Mouse (Mus musculus) adrenal gland, postnatal 4 days (tissue): ENCODE results near the gene Rhox8. TPM values are rescaled to one million over a fixed set of nuclear protein-coding genes. Genes with fewer than 3 reads are reported as not detected.
"Not testable (repeated sequence)": the region's sequence is repeated elsewhere in the genome, so short reads cannot be mapped to it uniquely, and the experiment has no call there.

ENCODE experiments used
- DNase-seq, 2 experiments: peaks; one replicate each; pipeline ENCODE4 v3.0.0; 2021 to 2022; ENCODE audit warnings: low spot score in 2 of 2, mixed read lengths in 2 of 2
- long read RNA-seq, 2 experiments: library from polyadenylated mRNA; stranded (forward); transcript quantifications; one replicate each; pipeline ENCODE4 v2.0.0; 2021
- total RNA-seq, 2 experiments: library from RNA; stranded (reverse); gene quantifications; 2 replicates each; pipeline ENCODE4 v1.2.3; 2021

The Rhox8 gene
- total RNA-seq, result not detected
- long read RNA-seq, experiment 1, result 0 reads
- long read RNA-seq, experiment 2, result 0 reads

DNA sequence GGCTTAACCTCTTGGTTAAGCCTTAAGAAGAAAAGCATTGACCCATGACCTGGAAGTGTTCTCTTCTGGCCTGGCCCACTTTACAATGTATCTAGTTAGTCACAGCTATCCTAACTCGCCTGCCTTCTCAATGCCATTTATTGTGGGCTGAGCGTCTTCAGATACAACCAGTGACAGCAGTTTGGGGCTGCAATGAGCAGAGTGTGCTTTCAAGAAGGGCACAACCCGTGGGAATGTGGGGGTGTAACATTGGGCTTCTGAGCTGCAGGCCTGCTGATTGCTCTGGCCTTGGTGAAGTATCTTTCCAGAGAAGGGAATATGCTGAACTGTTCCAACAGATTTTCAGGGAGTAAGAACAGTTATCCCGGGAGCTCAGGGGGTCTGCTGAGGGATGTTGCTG is at the start of gene Rhox8:
TSS of gene Rhox8 (minus strand) at position 101 of the 400 bp plus-strand sequence.
- DNase-seq, result no peak

DNA sequence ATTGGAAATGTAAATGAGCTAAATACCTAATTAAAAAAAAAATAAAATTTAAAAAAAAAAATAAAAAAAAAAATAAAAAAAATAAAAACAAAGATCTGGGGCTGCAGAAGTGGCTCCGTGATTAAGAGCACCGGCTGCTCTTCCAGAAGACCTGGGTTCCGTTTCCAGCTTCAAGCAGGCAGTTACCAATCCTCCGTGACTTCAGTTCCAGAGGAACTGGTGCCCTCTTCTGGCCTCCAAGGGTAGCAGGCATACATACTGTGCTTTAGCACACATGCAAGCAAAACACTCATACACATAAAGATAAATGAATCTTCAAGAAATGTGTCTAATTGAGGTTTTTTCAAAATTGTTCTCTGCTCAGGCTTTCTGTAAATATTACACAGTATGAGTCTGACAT is 37.6 kb upstream of the Rhox8 start:
- DNase-seq, result no peak

- no peak for DNase-seq
Observed at GRCm38 (mm10) chrX:37908581-37908980, 29.8 kb upstream of the Rhox8 start.

GRCm38 (mm10) chrX:37903727-37904126 is 25.0 kb upstream of the Rhox8 start:
- DNase-seq, result no peak

DNA sequence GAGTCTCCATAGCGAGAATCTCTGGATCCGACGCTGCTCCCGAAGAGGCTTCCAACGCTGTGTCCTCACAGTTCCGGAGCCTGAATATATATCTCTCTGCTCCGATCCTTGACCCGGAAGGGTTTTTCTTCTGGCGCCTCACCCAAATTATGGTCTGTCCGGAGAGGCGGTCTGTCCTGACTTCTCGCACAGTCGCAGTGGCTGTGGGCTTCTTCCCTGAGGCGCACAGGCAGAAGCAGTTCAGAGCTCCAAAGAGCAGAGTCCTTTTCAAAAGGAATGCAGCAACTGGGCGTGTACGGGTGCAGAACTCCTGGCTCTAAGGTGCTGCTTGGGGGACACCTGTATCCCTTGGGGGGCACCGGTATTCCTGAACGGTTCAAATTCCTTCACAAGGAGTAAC is 22.9 kb upstream of the Rhox8 start, which contains the start of gene Rhox9:
TSS of gene Rhox9 (minus strand) at position 101 of the 400 bp plus-strand sequence.
- not testable (repeated sequence) for DNase-seq

- DNase-seq, result not testable (repeated sequence)
Observed at GRCm38 (mm10) chrX:37897132-37897531, 18.4 kb upstream of the Rhox8 start, which contains the start of gene Rhox7b. Rhox7b (minus strand) TSS chrX:37897232.

GRCm38 (mm10) chrX:37871641-37872040 is 7.1 kb downstream of the Rhox8 start:
- no peak for DNase-seq

DNA sequence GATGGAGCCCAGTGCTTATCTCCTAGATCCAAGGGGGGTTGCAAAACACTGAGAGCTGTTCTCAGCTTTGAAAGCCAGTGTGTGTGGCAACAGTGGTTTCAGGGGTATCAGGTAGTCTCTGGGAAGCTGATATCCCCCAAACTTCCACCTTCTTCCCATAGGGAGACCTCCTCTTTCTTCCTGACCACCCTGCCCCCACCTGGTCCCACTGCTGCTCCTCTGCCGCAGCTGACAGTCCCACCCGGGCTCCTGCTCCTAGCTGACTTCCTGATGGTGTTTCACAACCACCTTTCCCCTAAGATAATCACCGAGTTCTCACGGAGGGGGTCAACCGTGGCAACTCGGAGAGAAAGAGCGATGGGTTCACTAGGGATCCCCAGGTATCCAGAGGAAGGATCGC is 47.4 kb downstream of the Rhox8 start, which contains the start of gene Rhox7a:
TSS of gene Rhox7a (plus strand) at position 301 of the 400 bp plus-strand sequence.
- not testable (repeated sequence) for DNase-seq

DNA sequence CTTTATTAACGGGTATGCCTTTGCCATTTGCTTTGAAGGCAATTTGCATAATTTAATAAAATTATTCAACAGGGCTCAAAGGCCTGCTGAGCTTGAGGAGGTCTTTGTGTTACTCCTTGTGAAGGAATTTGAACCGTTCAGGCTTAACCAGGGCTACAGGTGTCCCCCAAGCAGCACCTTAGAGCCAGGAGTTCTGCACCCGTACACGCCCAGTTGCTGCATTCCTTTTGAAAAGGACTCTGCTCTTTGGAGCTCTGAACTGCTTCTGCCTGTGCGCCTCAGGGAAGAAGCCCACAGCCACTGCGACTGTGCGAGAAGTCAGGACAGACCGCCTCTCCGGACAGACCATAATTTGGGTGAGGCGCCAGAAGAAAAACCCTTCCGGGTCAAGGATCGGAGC is 52.1 kb downstream of the Rhox8 start, which contains the start of gene Rhox6:
TSS of gene Rhox6 (plus strand) at position 301 of the 400 bp plus-strand sequence.
- DNase-seq, result not testable (repeated sequence)

Other genes starting within 250 kb of the Rhox8 start
- gene Rhox2g, start 235.5 kb downstream of the Rhox8 start, total RNA-seq, result not detected
- not detected for gene Rhox4g, start 227.6 kb downstream of the Rhox8 start, total RNA-seq
- not detected for gene Rhox3h, start 210.2 kb downstream of the Rhox8 start, total RNA-seq
- gene Rhox2h, start 205.7 kb downstream of the Rhox8 start, total RNA-seq, result not detected
- not detected for gene Rhox5, start 74.1 kb downstream of the Rhox8 start, total RNA-seq
- not detected for gene Rhox6, start 52.0 kb downstream of the Rhox8 start, total RNA-seq
- gene Rhox7a, start 47.3 kb downstream of the Rhox8 start, total RNA-seq, result not detected
- gene Rhox7b, start 18.3 kb upstream of the Rhox8 start, total RNA-seq, result not detected
- not detected for gene Rhox9, start 22.8 kb upstream of the Rhox8 start, total RNA-seq
- gene Btg1-ps1, start 139.9 kb upstream of the Rhox8 start, total RNA-seq, result not detected
- not detected for gene Btg1-ps2, start 164.2 kb upstream of the Rhox8 start, total RNA-seq
- gene Rhox10, start 187.5 kb upstream of the Rhox8 start, total RNA-seq, result not detected
- gene Rhox11, start 206.2 kb upstream of the Rhox8 start, total RNA-seq, result not detected
- not detected for gene Rhox12, start 232.0 kb upstream of the Rhox8 start, total RNA-seq
- not detected for gene Rhox13, start 242.3 kb upstream of the Rhox8 start, total RNA-seq